Mouse (Mus musculus) frontal cortex, adult (tissue): Measurements from ENCODE around the gene Olfr1474.
"Not testable (repeated sequence)": the region's sequence is repeated elsewhere in the genome, so short reads cannot be mapped to it uniquely, and the experiment has no call there.

Source experiments
- ATAC-seq: cut with Nextera tagmentation; 2 replicates; pipeline ENCODE4 v1.9.2; 2017; ENCODE audit warnings: mild to moderate bottlenecking, moderate library complexity, mixed read lengths; ENCODE audit not compliant: low TSS enrichment

Gene Olfr1474

DNA sequence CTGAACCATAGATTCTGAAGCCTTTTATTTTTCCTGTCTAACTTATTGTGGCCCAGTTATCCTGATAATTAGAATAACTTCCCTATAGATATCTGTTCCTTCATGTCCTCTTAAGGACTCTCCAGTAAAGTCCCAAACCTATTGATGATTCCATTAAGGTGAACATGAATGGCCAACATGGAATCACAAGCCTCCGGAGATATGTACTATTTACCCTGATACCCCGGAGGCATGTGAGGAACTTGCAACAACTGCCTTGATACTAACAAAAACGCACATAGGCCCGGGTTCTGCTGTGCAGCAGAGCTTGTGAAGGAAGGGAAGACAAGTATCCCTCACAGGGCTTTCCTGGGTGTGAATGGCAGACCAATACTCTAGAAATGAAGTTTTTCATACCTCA is at the start of gene Olfr1474:
Olfr1474 (plus strand) TSS at position 301 of the 400 bp plus-strand sequence.
- ATAC-seq = not testable (repeated sequence)

DNA sequence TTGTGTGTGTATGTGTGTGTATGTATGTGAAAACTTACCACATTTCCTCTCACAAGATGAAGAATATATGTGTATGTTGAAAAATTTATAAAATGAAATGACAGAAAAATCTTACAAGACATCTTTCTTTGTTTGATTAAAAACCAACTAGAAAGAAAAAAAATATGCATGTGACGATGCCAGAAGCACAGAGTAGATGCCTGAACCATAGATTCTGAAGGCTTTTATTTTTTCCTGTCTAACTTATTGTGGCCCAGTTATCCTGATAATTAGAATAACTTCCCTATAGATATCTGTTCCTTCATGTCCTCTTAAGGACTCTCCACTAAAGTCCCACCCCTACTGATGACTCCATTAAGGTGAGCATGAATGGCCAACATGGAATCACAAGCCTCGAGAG is 26.3 kb upstream of the Olfr1474 start, which contains the start of gene Olfr1471:
Olfr1471 (plus strand) TSS at position 301 of the 400 bp plus-strand sequence.
- ATAC-seq = not testable (repeated sequence)

DNA sequence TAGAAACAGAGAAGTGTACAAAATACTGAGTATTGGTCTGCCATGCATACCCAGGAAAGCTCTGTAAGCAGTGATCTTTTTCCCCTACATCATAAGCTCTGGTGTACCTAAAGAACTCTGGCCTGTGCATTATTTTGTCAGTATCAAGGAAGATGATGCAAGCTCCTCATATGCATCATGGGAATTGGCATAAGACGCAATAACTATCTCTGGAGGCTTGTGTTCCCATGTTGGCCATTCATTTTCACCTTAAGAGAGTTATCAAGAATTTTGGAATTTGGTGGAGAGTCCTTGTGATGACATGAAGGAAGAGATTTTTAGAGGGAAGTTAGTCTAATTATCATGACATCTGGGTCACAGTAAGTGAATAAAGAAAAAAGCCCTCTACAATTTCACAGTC is 13.4 kb upstream of the Olfr1474 start, which contains the start of gene Olfr1472:
Olfr1472 (minus strand) TSS at position 101 of the 400 bp plus-strand sequence.
- ATAC-seq = no peak

DNA sequence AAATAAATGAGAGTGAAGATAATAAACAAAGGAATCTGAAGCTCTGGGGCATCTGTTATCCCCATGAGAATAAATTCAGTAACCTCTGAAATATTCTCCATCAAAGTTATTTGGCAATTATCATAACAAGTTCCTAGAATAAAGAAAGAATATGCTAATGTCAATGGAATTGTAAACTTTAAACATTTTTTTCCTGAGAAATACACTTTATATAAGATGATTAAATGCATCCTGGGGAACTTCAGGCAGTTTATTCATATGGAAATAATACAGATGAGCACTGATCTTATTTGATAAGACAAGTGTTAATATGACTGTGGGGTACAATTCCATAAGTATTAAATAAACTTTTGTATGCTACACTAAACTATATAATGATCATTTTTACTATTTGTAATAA is 10.7 kb downstream of the Olfr1474 start, which contains the start of gene Olfr1475:
Olfr1475 (minus strand) TSS at position 101 of the 400 bp plus-strand sequence.
- ATAC-seq = no peak

DNA sequence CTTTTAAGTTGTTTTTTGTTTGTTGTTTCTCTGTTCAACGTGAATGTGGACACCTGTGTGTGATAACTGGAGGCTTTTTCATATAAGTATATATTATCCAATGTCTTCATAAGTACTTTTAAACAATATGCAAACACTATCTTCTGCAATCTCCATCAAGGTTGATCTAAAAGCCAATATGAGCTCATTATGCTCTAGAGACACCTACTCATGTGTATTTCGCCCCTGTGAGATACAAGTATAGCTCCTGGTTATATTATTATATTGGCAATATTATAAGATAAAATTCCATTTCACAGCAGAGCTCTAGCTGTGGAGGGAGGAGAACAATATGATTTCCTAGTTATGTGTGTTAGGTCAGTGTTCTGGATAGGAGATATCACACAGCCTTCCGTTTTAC is 30.9 kb downstream of the Olfr1474 start, which contains the start of gene Olfr1477:
Olfr1477 (plus strand) TSS at position 301 of the 400 bp plus-strand sequence.
- no peak for ATAC-seq
